Mouse (Mus musculus): ENCODE data around the gene Cpsf4l. TPM values are rescaled to one million over a fixed set of nuclear protein-coding genes. Genes with fewer than 3 reads are reported as not detected.

The Cpsf4l gene
- polyA plus RNA-seq, 1 experiment from 2014 or later, result 0.20 TPM

GRCm38 (mm10) chr11:113677378-113677777 is 32.4 kb downstream of the Cpsf4l start:
- H3K4me1 ChIP-seq, result peaks cover 59% of the 10 kb centered on the region
- H3K36me3 ChIP-seq, result peaks cover 73% of the 10 kb centered on the region
- H3K27ac ChIP-seq, result 0 out of 2 replicates have a peak overlapping the region, but pooled peaks have one; percentile 10
- no peak for ATAC-seq
- 96% methylated on average over 2 of the region's 2 CpGs for WGBS (ENCODE audit: insufficient replicate concordance)
- no peak overlapping the region for H3K4me2 ChIP-seq
- H3K9ac ChIP-seq, result no peak overlapping the region
- H3K4me3 ChIP-seq, result no peak overlapping the region
- H3K9me3 ChIP-seq (replicated peaks), result no peaks in the 10 kb centered on the region
- H3K27me3 ChIP-seq (replicated peaks), result no peaks in the 10 kb centered on the region

- Histone ChIP-seq H3K36me3 (peaks cover 78% of the 10 kb centered on the region), H3K4me2 (no peak overlapping the region), H3K4me3 (no peak overlapping the region), H3K9me3 (replicated peaks) (no peaks in the 10 kb centered on the region), H3K9ac (no peak overlapping the region), H3K27me3 (replicated peaks) (no peaks in the 10 kb centered on the region), H3K4me1 (peaks cover 58% of the 10 kb centered on the region), H3K27ac (no peak overlapping the region)
- 89% methylated on average over 2 of the region's 2 CpGs for WGBS (ENCODE audit: insufficient replicate concordance)
- ATAC-seq, result no peak
Measured at GRCm38 (mm10) chr11:113676847-113677246, 33.0 kb downstream of the Cpsf4l start.

- Histone ChIP-seq H3K27ac (no peak overlapping the region), H3K36me3 (peaks cover 94% of the 10 kb centered on the region), H3K9me3 (replicated peaks) (no peaks in the 10 kb centered on the region), H3K4me1 (peaks cover 54% of the 10 kb centered on the region), H3K9ac (no peak overlapping the region), H3K4me2 (no peak overlapping the region), H3K27me3 (replicated peaks) (no peaks in the 10 kb centered on the region), H3K4me3 (no peak overlapping the region)
- 93% methylated on average over 5 of the region's 5 CpGs for WGBS (ENCODE audit: insufficient replicate concordance)
- no peak for ATAC-seq
Measured at GRCm38 (mm10) chr11:113674595-113674994, 35.2 kb downstream of the Cpsf4l start.

GRCm38 (mm10) chr11:113673614-113674013 is 36.2 kb downstream of the Cpsf4l start:
- Histone ChIP-seq H3K9ac (no peak overlapping the region; the same call in 1 of the 2 replicates), H3K4me3 (no peak overlapping the region), H3K4me2 (no peak overlapping the region), H3K9me3 (replicated peaks) (no peaks in the 10 kb centered on the region), H3K27me3 (replicated peaks) (no peaks in the 10 kb centered on the region), H3K27ac (no peak overlapping the region), H3K36me3 (peaks cover 99% of the 10 kb centered on the region), H3K4me1 (peaks cover 54% of the 10 kb centered on the region)
- 91% methylated on average over 4 of the region's 4 CpGs for WGBS (ENCODE audit: insufficient replicate concordance)
- ATAC-seq, result no peak

GRCm38 (mm10) chr11:113669711-113670110 is 40.1 kb downstream of the Cpsf4l start:
- peak; percentile 22; the same call in 1 of the 2 replicates for ATAC-seq
- Histone ChIP-seq H3K27me3 (replicated peaks) (no peaks in the 10 kb centered on the region), H3K9me3 (replicated peaks) (no peaks in the 10 kb centered on the region), H3K27ac (peak overlapping the region; percentile 20; the same call in 1 of the 2 replicates), H3K36me3 (peaks cover 92% of the 10 kb centered on the region), H3K4me1 (peaks cover 69% of the 10 kb centered on the region), H3K4me2 (no peak overlapping the region), H3K9ac (peak overlapping the region; percentile 31; the same call in 1 of the 2 replicates), H3K4me3 (no peak overlapping the region)
- 37% methylated on average over 4 of the region's 4 CpGs for WGBS (ENCODE audit: insufficient replicate concordance)

- no peaks in the 10 kb centered on the region for H3K9me3 ChIP-seq (replicated peaks)
- no peaks in the 10 kb centered on the region for H3K27me3 ChIP-seq (replicated peaks)
- no peak overlapping the region for H3K4me2 ChIP-seq
- H3K9ac ChIP-seq, result no peak overlapping the region
- H3K4me3 ChIP-seq, result no peak overlapping the region
- no peak for ATAC-seq
- H3K27ac ChIP-seq, result peak overlapping the region; percentile 84; the same call in 1 of the 2 replicates
- peaks cover 69% of the 10 kb centered on the region for H3K4me1 ChIP-seq
- WGBS (ENCODE audit: insufficient replicate concordance), result 83% methylated on average over 5 of the region's 5 CpGs
- peaks cover 92% of the 10 kb centered on the region for H3K36me3 ChIP-seq
Measured at GRCm38 (mm10) chr11:113668857-113669256, 41.0 kb downstream of the Cpsf4l start.

GRCm38 (mm10) chr11:113667704-113668103 is 42.1 kb downstream of the Cpsf4l start:
- Histone ChIP-seq H3K36me3 (peaks cover 92% of the 10 kb centered on the region), H3K27me3 (replicated peaks) (no peaks in the 10 kb centered on the region), H3K4me2 (no peak overlapping the region), H3K9me3 (replicated peaks) (no peaks in the 10 kb centered on the region), H3K9ac (peak overlapping the region; percentile 23; the same call in 1 of the 2 replicates), H3K4me1 (peaks cover 64% of the 10 kb centered on the region), H3K27ac (peak overlapping the region; percentile 84), H3K4me3 (no peak overlapping the region)
- 73% methylated on average over 4 of the region's 4 CpGs for WGBS (ENCODE audit: insufficient replicate concordance)
- no peak for ATAC-seq

GRCm38 (mm10) chr11:113667122-113667521 is 42.7 kb downstream of the Cpsf4l start:
- Histone ChIP-seq H3K27me3 (replicated peaks) (no peaks in the 10 kb centered on the region), H3K9ac (0 out of 2 replicates have a peak overlapping the region, but pooled peaks have one; percentile 0), H3K4me2 (peak overlapping the region; percentile 61), H3K4me3 (no peak overlapping the region), H3K4me1 (peaks cover 59% of the 10 kb centered on the region), H3K27ac (peak overlapping the region; percentile 84), H3K36me3 (peaks cover 92% of the 10 kb centered on the region), H3K9me3 (replicated peaks) (no peaks in the 10 kb centered on the region)
- 71% methylated on average over 2 of the region's 2 CpGs for WGBS (ENCODE audit: insufficient replicate concordance)
- no peak for ATAC-seq

- Histone ChIP-seq H3K27me3 (replicated peaks) (no peaks in the 10 kb centered on the region), H3K4me2 (peak overlapping the region; percentile 61), H3K4me3 (peak overlapping the region; percentile 19; the same call in 1 of the 2 replicates), H3K4me1 (peaks cover 59% of the 10 kb centered on the region), H3K9me3 (replicated peaks) (no peaks in the 10 kb centered on the region), H3K36me3 (peaks cover 92% of the 10 kb centered on the region), H3K27ac (peak overlapping the region; percentile 84), H3K9ac (peak overlapping the region; percentile 43; the same call in 1 of the 2 replicates)
- ATAC-seq, result peak; percentile 44
- 37% methylated on average over 10 of the region's 10 CpGs for WGBS (ENCODE audit: insufficient replicate concordance)
Measured at GRCm38 (mm10) chr11:113666648-113667047, 43.2 kb downstream of the Cpsf4l start.

- WGBS (ENCODE audit: insufficient replicate concordance), result 44% methylated on average over 6 of the region's 6 CpGs
- Histone ChIP-seq H3K4me2 (peak overlapping the region; percentile 61), H3K9me3 (replicated peaks) (no peaks in the 10 kb centered on the region), H3K27me3 (replicated peaks) (no peaks in the 10 kb centered on the region), H3K4me3 (peak overlapping the region; percentile 19; the same call in 1 of the 2 replicates), H3K9ac (peak overlapping the region; percentile 43; the same call in 1 of the 2 replicates), H3K27ac (peak overlapping the region; percentile 84), H3K36me3 (peaks cover 92% of the 10 kb centered on the region), H3K4me1 (peaks cover 54% of the 10 kb centered on the region)
- peak; percentile 72 for ATAC-seq
Measured at GRCm38 (mm10) chr11:113666205-113666604, 43.6 kb downstream of the Cpsf4l start.

GRCm38 (mm10) chr11:113664279-113664678 is 45.5 kb downstream of the Cpsf4l start:
- Histone ChIP-seq H3K9me3 (replicated peaks) (no peaks in the 10 kb centered on the region), H3K27ac (no peak overlapping the region), H3K4me2 (no peak overlapping the region), H3K4me1 (peaks cover 37% of the 10 kb centered on the region), H3K36me3 (peaks cover 93% of the 10 kb centered on the region), H3K27me3 (replicated peaks) (no peaks in the 10 kb centered on the region), H3K9ac (no peak overlapping the region), H3K4me3 (no peak overlapping the region)
- ATAC-seq, result no peak
- 81% methylated on average over 2 of the region's 2 CpGs for WGBS (ENCODE audit: insufficient replicate concordance)

- Histone ChIP-seq H3K4me2 (no peak overlapping the region), H3K9ac (no peak overlapping the region), H3K4me3 (no peak overlapping the region), H3K36me3 (peaks cover 93% of the 10 kb centered on the region), H3K9me3 (replicated peaks) (no peaks in the 10 kb centered on the region), H3K27me3 (replicated peaks) (no peaks in the 10 kb centered on the region), H3K4me1 (peaks cover 13% of the 10 kb centered on the region), H3K27ac (no peak overlapping the region)
- 84% methylated on average over 18 of the region's 18 CpGs for WGBS (ENCODE audit: insufficient replicate concordance)
- ATAC-seq, result no peak
Measured at GRCm38 (mm10) chr11:113661835-113662351, 47.9 kb downstream of the Cpsf4l start.

All from liver, embryonic 12.5 days (tissue).